Mouse (Mus musculus) adrenal gland, postnatal 14 days (tissue): Measurements from ENCODE around the gene Lca5l. TPM values are rescaled to one million over a fixed set of nuclear protein-coding genes. Genes with fewer than 3 reads are reported as not detected.

Experiments used
- DNase-seq: peaks from one replicate; pipeline ENCODE4 v3.0.0; 2021; ENCODE audit warnings: mixed read lengths
- long read RNA-seq, 2 experiments: library from polyadenylated mRNA; stranded (forward); transcript quantifications; one replicate each; pipeline ENCODE4 v2.0.0; 2021
- total RNA-seq: library from RNA; stranded (reverse); gene quantifications from 2 replicates; pipeline ENCODE4 v1.2.3, GENCODE M21; 2021

Lca5l gene
- total RNA-seq = 0.85 and 2.5 TPM in 2 replicates
- long read RNA-seq, experiment 1, partial matches to known transcripts = 0 of 2 reads
- long read RNA-seq, experiment 1, other reads (novel, unspliced or antisense) = 2 of 2 reads
- long read RNA-seq, experiment 2, partial matches to known transcripts = 0 of 1 reads
- long read RNA-seq, experiment 2, other reads (novel, unspliced or antisense) = 1 of 1 reads

DNA sequence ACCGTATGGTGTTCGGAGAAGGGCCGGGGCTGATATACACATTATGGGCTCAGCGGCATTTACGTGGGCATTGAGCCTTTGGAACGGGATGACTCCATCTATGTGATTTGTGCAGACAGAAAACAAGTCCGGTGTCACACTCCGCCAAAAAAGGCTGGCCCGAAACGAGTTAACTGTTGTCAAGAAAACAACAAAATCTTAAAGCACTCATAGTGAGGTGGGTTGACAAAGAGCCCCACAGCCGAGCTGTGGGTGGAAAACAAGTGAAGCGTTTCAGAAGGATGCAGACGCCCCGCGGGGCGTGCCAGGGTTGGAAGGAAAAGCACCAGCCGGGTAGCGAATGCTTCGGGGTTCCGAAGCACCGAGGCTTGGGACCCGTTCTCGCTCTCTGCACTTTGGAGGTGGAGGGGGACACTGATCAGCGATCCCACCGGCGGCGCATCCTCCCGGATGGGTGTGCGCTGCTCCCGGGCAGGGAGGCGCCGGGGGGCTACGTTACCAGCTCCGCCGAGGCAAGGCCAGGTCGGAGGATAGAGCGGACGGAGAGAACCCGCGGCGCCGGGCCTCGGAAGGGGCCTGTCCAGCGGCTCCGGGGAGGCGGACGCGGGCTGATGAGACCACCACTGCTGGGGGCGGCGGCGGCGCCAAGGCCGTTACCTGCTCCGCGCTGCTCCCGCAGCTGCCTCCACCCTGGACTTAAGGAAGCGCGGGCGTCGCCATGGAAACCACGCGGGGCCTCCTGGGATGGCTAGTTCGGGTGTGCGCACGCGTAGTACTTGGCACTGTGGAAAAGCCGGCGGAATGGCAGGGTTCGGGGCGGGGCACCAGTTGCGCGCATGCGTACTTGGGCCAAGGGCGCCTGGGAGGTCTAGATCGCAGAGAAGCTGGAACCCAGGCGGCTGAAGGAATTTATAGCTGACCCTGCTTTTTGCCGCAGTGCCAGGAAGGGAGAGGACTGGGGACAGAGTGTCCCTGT, at the start of gene Lca5l:
TSS of gene Lca5l (minus strand) at position 741 of the 976 bp plus-strand sequence.
- DNase-seq = peak; percentile 100

- no peak for DNase-seq
These were observed 43.4 kb upstream of the Lca5l start, which contains the start of gene B3galt5 for GRCm38 (mm10) chr16:96235366-96235970. Gene B3galt5 (plus strand): TSS chr16:96235801.

- DNase-seq = no peak
These were observed 41.9 kb upstream of the Lca5l start for GRCm38 (mm10) chr16:96233996-96234395.

GRCm38 (mm10) chr16:96231974-96232373, 39.9 kb upstream of the Lca5l start:
- no peak for DNase-seq

- DNase-seq = no peak
These were observed 39.2 kb upstream of the Lca5l start for GRCm38 (mm10) chr16:96231251-96231650.

DNA sequence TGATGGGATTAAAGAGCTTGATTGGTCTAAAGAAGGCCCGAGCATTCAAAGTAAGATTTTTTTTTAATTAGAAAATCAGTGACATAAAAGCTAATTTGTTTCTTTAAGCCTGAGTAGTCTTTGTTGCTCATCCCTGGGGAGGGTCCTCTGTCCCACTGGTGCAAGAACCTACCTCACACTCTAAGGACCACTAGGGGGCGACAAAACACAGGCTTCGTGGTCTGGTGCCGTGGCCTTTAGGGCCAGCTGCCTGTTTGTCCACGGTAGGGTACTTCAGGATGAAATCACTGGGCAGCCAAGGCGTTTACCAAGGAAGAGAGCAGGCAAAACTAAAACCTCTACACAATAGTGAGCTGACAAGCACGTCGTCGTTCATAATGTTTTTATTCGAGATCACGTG, 38.3 kb upstream of the Lca5l start:
- DNase-seq = peak; percentile 88

GRCm38 (mm10) chr16:96229044-96229555, 37.0 kb upstream of the Lca5l start:
- no peak for DNase-seq

DNA sequence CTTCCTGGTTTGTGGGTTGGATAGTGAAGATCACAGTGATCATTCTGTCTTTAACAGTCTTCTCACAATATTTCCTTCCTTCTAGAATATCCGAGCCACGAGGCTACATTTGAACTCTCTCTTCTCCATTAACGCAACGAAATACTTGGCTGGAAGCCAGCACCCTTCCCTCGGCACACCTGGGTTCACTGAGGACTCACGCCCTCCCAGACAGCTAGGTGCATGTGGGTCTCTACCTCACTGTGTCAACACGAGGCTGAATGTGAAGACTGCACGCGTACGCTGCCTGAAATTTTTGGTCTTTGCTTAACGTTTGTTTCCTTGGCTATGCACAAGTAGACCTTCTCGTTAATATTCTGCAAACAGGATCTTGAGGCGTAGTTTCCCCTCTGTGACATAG, 36.4 kb upstream of the Lca5l start:
- DNase-seq = no peak

- DNase-seq = no peak
These were observed 30.4 kb upstream of the Lca5l start for GRCm38 (mm10) chr16:96222452-96222851.

GRCm38 (mm10) chr16:96221959-96222358, 29.9 kb upstream of the Lca5l start:
- no peak for DNase-seq

GRCm38 (mm10) chr16:96221491-96221890, 29.4 kb upstream of the Lca5l start:
- DNase-seq = no peak

- no peak for DNase-seq
These were observed 21.0 kb upstream of the Lca5l start for GRCm38 (mm10) chr16:96213027-96213426.

DNA sequence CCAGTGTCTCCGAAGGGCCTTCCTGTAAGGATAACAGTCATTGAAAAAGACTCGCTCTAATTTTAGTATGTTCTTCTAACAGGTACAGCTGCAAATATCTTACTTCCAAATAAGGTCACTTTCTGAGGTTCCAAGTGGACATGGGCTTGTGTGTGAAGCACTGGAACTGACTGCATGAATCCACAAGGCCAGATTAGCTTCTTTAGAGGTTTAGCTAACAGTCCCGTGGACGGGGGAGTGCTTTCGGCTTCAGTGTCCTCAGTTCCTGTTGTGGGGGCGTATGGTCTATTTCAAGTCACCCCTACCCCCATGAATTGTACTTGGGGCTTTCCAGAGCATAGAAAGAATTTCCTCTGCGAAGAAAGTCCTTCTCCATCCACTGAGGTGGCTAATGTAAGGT, 18.8 kb upstream of the Lca5l start:
- no peak for DNase-seq

- no peak for DNase-seq
These were observed 17.7 kb upstream of the Lca5l start for GRCm38 (mm10) chr16:96209789-96210188.

- DNase-seq = no peak
These were observed 9.6 kb upstream of the Lca5l start for GRCm38 (mm10) chr16:96201485-96202232.

DNA sequence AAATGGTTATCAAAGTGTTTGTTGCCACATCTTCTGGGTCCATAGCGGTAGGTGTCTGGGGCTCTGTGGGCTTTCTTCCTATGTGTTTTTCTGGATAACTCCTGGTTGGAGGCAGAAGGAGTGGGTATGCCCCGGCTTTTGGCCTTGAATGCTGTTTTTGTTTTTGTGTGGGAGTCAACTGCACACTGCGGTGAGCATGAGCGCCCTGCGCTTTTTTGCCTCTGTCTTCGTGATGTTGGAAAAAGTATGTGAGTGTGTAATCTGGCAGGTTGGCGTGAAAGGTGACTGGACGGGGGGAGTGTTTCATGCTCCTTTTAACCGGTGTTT, 8.6 kb upstream of the Lca5l start:
- DNase-seq = no peak

- DNase-seq = peak; percentile 85
These were observed 8.0 kb upstream of the Lca5l start, which contains the start of gene Sh3bgr for GRCm38 (mm10) chr16:96199913-96200701. Gene Sh3bgr (plus strand): TSS chr16:96200450.

- no peak for DNase-seq
These were observed 4.5 kb downstream of the Lca5l start for GRCm38 (mm10) chr16:96187619-96188018.

- no peak for DNase-seq
These were observed 12.9 kb downstream of the Lca5l start for GRCm38 (mm10) chr16:96179156-96179555.

DNA sequence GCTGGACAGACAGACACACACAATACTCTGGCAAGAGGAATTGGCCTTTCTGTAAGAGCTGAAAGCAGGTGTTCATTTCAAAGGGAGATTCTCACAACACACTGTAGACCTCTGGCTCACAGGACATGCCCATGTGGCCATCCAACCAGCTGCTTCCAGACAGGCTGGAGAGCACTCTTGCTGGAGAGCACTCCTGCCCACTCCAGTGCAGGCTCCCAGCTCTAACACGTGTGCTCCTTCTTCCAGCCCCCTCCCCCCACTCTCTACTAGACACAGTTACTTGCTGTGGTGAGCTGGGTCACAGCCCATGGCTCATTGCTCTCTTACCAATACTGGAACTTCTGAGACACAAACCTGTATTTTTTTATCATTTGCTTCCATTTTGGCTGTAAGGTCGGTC, 16.7 kb downstream of the Lca5l start:
- DNase-seq = no peak

- DNase-seq = no peak
These were observed 18.4 kb downstream of the Lca5l start for GRCm38 (mm10) chr16:96173648-96174047.
